Mouse (Mus musculus) kidney, postnatal 4 days (tissue): ENCODE results near the gene Slc24a4.

ENCODE experiments used
- DNase-seq, 2 experiments: peaks; one replicate each; pipeline ENCODE4 v3.0.0; 2021; ENCODE audit warnings: mixed read lengths in 2 of 2

Slc24a4 gene

DNA sequence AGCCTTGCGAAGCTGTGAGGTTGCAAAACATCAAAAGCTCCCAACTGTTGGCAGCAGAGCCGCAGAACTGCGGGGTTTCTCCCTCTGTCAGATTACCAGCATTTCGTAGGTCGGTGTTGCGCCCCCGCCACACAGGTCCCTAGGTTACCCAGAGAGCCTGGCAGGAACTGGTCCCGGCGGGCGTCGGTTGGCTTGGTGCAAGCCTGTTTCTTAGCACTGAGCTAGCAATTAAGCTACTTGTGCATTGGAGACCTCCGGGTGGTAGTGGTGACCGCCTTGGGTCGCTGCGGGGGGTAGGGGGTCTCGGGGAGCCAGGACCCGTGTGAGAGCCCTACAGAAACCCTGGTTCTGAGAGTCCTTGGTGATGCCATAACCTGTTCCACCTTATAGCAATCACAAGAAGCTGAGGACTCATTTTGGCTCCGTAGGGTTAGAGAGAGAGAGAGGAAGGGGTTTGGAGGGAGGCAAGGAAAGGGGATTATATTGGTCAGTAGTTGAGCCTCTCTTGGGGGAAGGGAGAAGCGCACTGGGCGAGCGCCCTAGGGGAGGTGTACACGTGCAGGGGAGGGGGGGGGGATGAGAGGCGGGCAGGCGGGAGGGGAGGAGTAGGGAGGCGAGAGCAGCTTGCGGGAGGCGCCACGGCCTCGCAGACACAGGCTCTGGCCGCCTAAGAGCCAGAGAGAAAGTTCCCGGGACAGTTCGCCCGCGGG lies at the start of gene Slc24a4:
Gene Slc24a4, plus strand, starts transcription at position 653 of the 710 bp plus-strand sequence.
- DNase-seq, result peak; percentile 24 to 34

DNA sequence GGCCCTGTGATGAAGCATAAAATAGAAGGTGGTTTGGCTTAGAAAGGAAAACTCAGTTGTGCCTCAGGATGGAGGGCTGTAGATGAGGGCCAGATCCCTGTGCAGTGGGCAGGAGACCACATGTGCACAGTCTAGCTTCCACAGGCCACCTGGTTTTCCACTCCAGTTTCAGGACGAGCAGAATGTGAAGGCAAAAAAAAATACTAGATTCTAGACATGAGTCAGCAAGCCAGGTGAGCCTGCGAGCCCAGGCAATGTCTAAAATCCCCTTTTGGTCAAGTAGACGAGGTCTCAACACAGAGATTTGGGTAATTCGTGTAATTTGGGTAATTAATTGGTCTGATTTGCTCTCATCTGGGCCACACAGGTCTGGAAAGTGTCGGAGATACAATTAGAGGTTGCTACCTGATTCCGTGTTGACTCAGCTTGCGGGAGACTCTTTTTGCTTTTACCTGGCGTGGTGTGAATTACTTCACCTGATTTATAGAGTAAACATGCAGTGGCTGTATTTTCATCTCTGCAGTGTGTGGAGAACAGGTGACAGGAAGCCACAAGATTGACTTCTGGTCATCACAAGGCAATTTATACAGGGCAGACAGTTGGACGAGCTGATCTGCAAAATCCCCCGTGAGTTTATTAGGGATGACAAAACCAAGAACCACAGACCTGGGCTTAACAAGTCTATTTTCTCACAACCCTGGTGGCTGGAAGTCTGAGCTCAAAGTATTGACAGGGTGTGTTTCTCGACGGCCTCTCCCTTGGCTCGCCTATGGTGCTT lies 45.7 kb upstream of the Slc24a4 start:
- DNase-seq, result no peak

- no peak for DNase-seq
These were observed 38.0 kb upstream of the Slc24a4 start for GRCm38 (mm10) chr12:102090535-102090934.

- DNase-seq, result no peak
These were observed 36.0 kb upstream of the Slc24a4 start for GRCm38 (mm10) chr12:102092342-102093094.

DNA sequence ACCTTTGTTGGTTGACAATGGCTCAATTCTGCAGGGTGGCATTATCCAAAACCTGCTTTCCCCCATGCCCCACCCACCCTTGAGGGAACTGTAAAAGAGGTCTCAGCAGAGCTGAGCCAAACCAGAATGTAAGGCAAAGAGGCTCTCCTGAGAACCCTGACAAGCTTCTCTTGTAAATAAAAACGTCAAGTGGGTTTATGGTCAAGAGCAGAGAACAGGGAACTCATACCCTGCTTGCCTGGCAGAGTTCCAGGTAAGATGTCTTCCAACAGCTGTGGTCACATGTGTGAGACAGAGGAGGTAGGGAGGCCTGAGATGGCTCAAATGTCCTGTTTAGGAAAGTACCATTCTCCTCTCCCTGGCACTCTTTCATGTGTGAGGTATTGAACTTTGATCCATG lies 22.5 kb upstream of the Slc24a4 start:
- no peak for DNase-seq

DNA sequence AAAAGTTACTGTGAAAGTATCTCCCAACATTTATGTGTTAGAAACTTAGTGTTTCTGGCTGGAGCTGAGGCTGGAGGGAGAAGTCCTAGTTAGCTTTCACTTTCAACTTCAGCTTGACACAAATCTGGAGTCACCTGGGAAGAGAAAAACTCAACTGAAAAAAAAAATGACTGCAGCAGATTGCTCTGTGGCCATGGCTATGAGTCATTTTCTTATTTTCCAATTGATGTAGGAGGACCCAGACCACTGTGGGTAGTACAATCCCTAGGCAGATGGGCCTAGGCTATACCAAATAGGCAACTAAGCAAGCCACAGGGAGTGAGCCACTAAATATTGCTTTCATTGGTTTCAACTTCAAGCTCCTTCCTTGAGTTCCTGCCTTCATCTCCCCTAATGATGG lies 19.7 kb upstream of the Slc24a4 start:
- DNase-seq, result no peak

- no peak for DNase-seq
These were observed 16.0 kb upstream of the Slc24a4 start for GRCm38 (mm10) chr12:102112491-102112890.

DNA sequence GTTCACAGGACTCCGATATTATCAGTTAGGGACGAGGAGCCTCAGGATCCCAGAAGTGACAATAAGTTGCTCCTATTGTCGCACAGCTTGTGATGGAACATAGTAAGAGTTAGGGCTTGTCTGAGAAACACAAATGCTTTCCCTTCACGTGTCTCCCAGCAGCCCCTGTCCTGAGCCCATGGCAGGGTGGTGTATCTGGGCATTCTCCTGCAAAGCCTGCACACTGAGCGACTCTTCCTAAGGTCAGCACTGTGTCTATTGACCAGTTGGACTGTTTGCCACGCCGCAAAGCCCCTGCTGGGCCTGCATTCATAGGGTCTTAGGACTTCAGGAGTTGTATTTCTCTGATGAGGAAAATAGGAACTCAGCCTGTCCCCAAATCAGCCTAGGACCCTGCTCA lies 15.6 kb upstream of the Slc24a4 start:
- no peak for DNase-seq

DNA sequence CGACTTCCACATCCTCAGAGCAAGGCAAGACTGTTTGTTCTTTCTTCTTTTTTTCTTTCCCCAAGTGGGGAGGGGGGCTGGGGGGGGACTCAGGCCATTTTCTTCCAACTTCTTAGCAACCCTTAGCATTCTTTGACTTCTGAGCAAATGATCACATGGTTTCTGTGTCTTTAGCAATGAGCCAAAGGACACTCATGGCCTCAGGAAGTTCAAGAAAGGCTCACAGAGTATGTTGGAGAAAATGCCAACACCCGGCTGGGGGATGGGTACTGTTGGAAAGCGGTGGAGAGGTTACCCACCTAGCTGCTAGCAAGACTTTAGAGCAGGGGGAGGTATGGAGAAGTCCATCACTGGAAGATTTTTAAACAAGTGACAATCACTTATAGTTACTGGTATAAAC lies 15.1 kb upstream of the Slc24a4 start:
- no peak for DNase-seq

GRCm38 (mm10) chr12:102116580-102116979 lies 12.0 kb upstream of the Slc24a4 start:
- no peak for DNase-seq

GRCm38 (mm10) chr12:102118014-102118413 lies 10.5 kb upstream of the Slc24a4 start:
- no peak for DNase-seq

- DNase-seq, result no peak
These were observed 932 bp upstream of the Slc24a4 start for GRCm38 (mm10) chr12:102127601-102128000.

GRCm38 (mm10) chr12:102128791-102129507 lies 416 bp downstream of the Slc24a4 start:
- DNase-seq, result peak; percentile 65 to 73

- DNase-seq, result no peak
These were observed 1.0 kb downstream of the Slc24a4 start for GRCm38 (mm10) chr12:102129508-102130030.

GRCm38 (mm10) chr12:102139710-102140109 lies 11.2 kb downstream of the Slc24a4 start:
- DNase-seq, result no peak

GRCm38 (mm10) chr12:102141330-102141729 lies 12.8 kb downstream of the Slc24a4 start:
- DNase-seq, result no peak

GRCm38 (mm10) chr12:102147678-102148077 lies 19.1 kb downstream of the Slc24a4 start:
- no peak for DNase-seq

GRCm38 (mm10) chr12:102148746-102149145 lies 20.2 kb downstream of the Slc24a4 start:
- peak; percentile 24 to 28 for DNase-seq

DNA sequence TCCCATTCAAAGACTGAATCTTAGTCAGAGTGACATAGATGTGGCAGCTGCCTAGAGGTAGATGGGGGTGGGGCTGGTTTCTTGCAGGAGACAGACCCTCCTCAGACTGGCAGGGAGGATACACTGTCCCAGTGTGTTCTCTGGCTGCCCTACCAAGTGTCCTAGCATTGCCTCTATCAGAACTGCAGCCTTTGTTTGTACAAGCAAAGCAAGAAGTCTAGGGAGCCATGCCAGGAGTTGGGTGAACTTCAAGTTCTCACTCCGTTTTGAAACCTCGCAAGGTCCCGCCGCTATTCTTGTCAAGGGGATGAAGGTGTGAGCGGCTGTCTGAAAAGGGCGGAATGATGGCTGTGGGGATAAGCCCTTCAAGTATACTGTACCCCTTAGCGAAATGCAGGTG lies 22.7 kb downstream of the Slc24a4 start:
- no peak for DNase-seq

GRCm38 (mm10) chr12:102153796-102154195 lies 25.3 kb downstream of the Slc24a4 start:
- peak in 1 of 2 experiments; percentile 21 for DNase-seq

DNA sequence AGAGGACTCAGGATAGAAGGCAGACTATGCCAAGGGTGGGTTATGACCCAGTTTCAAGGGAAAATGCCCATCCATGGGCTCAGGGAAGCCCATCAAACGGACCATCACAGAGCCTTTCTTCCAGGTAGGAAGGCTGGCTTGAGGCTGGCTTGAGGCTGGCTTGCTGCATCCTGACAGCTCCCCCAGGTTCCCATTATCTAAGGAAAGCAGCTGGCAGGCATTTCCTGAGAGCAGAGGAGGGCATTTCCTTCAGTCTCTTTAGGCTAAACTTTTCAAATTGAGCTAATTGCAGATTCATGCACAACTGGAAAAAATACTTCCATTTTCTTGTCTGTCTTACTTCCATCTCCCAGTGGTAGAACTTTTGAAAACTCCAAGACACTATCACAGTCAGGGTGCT lies 26.3 kb downstream of the Slc24a4 start:
- no peak for DNase-seq

- DNase-seq, result no peak
These were observed 36.1 kb downstream of the Slc24a4 start for GRCm38 (mm10) chr12:102164632-102165031.
